Mouse (Mus musculus) left cerebral cortex, adult 9 months (tissue): Measurements from ENCODE around the gene Sprr2e.

ENCODE experiments used
- DNase-seq, 2 experiments: peaks; one replicate each; pipeline ENCODE4 v3.0.0; 2022; ENCODE audit warnings: low spot score in 2 of 2

The Sprr2e gene

GRCm38 (mm10) chr3:92351843-92352242, at the start of gene Sprr2e:
Gene Sprr2e, plus strand, starts transcription at chr3:92352143.
- DNase-seq: no peak

GRCm38 (mm10) chr3:92307406-92307805, 44.5 kb upstream of the Sprr2e start:
- DNase-seq: no peak

- DNase-seq: no peak
Observed at GRCm38 (mm10) chr3:92316320-92316719, 35.6 kb upstream of the Sprr2e start, which contains the start of gene Sprr2b. Gene Sprr2b, plus strand, starts transcription at chr3:92316620.

- no peak for DNase-seq
Observed at GRCm38 (mm10) chr3:92317384-92317783, 34.6 kb upstream of the Sprr2e start.

GRCm38 (mm10) chr3:92336278-92336677, 15.7 kb upstream of the Sprr2e start:
- DNase-seq: no peak

- DNase-seq: no peak
Observed at GRCm38 (mm10) chr3:92338840-92339239, 13.1 kb upstream of the Sprr2e start, which contains the start of gene Sprr2d. Gene Sprr2d, plus strand, starts transcription at chr3:92339140.

- no peak for DNase-seq
Observed at GRCm38 (mm10) chr3:92361619-92362018, 9.7 kb downstream of the Sprr2e start.

GRCm38 (mm10) chr3:92364887-92365286, 12.9 kb downstream of the Sprr2e start, which contains the start of gene Sprr2f:
Gene Sprr2f, plus strand, starts transcription at chr3:92365187.
- DNase-seq: no peak

- no peak for DNase-seq
Observed at GRCm38 (mm10) chr3:92373613-92374012, 21.7 kb downstream of the Sprr2e start.

GRCm38 (mm10) chr3:92385385-92385784, 33.4 kb downstream of the Sprr2e start, which contains the start of gene Sprr2h:
Gene Sprr2h, plus strand, starts transcription at chr3:92385685.
- DNase-seq: no peak

GRCm38 (mm10) chr3:92394301-92394700, 42.4 kb downstream of the Sprr2e start:
- no peak for DNase-seq
